Mouse (Mus musculus) embryo, embryonic 10.5 days (tissue): Measurements from ENCODE around the gene Mis18a.

Experiments used
- DNase-seq: peaks from one replicate; pipeline ENCODE4 v3.0.0-alpha.2; 2015; ENCODE audit warnings: low spot score

Mis18a gene

GRCm38 (mm10) chr16:90704161-90704825 is 22.9 kb downstream of the Mis18a start:
- peak; percentile 29 for DNase-seq

GRCm38 (mm10) chr16:90703646-90704045 is 23.6 kb downstream of the Mis18a start:
- DNase-seq = peak; percentile 84

GRCm38 (mm10) chr16:90701541-90701940 is 25.7 kb downstream of the Mis18a start:
- no peak for DNase-seq

- no peak for DNase-seq
Observed at GRCm38 (mm10) chr16:90699390-90699789, 27.8 kb downstream of the Mis18a start.

GRCm38 (mm10) chr16:90696306-90696705 is 30.9 kb downstream of the Mis18a start:
- DNase-seq = no peak

GRCm38 (mm10) chr16:90695121-90695520 is 32.1 kb downstream of the Mis18a start:
- DNase-seq = no peak

GRCm38 (mm10) chr16:90694719-90695118 is 32.5 kb downstream of the Mis18a start:
- peak; percentile 81 for DNase-seq

- no peak for DNase-seq
Observed at GRCm38 (mm10) chr16:90693625-90694024, 33.6 kb downstream of the Mis18a start.

- DNase-seq = no peak
Observed at GRCm38 (mm10) chr16:90692704-90693385, 34.4 kb downstream of the Mis18a start.

- no peak for DNase-seq
Observed at GRCm38 (mm10) chr16:90687687-90688263, 39.4 kb downstream of the Mis18a start.

- DNase-seq = peak; percentile 32
Observed at GRCm38 (mm10) chr16:90687011-90687410, 40.2 kb downstream of the Mis18a start.

GRCm38 (mm10) chr16:90684092-90684491 is 43.1 kb downstream of the Mis18a start:
- no peak for DNase-seq

- no peak for DNase-seq
Observed at GRCm38 (mm10) chr16:90679984-90680383, 47.2 kb downstream of the Mis18a start.

- peak; percentile 33 for DNase-seq
Observed at GRCm38 (mm10) chr16:90678820-90679219, 48.4 kb downstream of the Mis18a start.

- peak; percentile 45 for DNase-seq
Observed at GRCm38 (mm10) chr16:90676920-90677574, 50.2 kb downstream of the Mis18a start.

GRCm38 (mm10) chr16:90674651-90675050 is 52.6 kb downstream of the Mis18a start:
- DNase-seq = no peak

- no peak for DNase-seq
Observed at GRCm38 (mm10) chr16:90673507-90674354, 53.5 kb downstream of the Mis18a start.
